Mouse (Mus musculus): ENCODE data around the gene Shank1.

- TF ChIP-seq ZC3H11A (IDR thresholded peaks at IDR 0.05; ENCODE audit: borderline replicate concordance, low read depth, low read length) (no peak), ZNF384 (IDR thresholded peaks at IDR 0.05; ENCODE audit: low read depth, low read length) (no peak), MAFK (IDR thresholded peaks at IDR 0.05; ENCODE audit: insufficient read depth, low read depth, low read length) (no peak), HCFC1 (IDR thresholded peaks at IDR 0.05; ENCODE audit: borderline replicate concordance, insufficient read depth, low read length) (no peak), CHD2 (IDR thresholded peaks at IDR 0.05; ENCODE audit: low read depth, low read length) (no peak)
These were observed 29.1 kb upstream of the Shank1 start for GRCm38 (mm10) chr7:44280959-44281358.

Data from ES-E14 (cell line).